Mouse (Mus musculus) neural tube, embryonic 14.5 days (tissue): ENCODE measurements around the gene Fzr1. TPM values are rescaled to one million over a fixed set of nuclear protein-coding genes. Genes with fewer than 3 reads are reported as not detected.

Experiments used
- ATAC-seq: fragments of 200-750 bp; cut with Nextera tagmentation; 2 replicates; pipeline ENCODE4 v1.8.0; 2017; ENCODE audit warnings: low read depth, mild to moderate bottlenecking, moderate TSS enrichment, moderate library complexity
- H3K27ac ChIP-seq: fragments of 300-500 bp; sonication (generic); 2 replicates; pipeline ENCODE4 v1.5.1; 2014; ENCODE audit warnings: low read depth, mild to moderate bottlenecking, control low read depth, low read length, moderate library complexity, mixed read lengths
- H3K27me3 ChIP-seq: fragments of 300-500 bp; sonication (generic); 2 replicates; pipeline ENCODE4 v1.6.1; 2014; ENCODE audit warnings: low read length; ENCODE audit not compliant: control insufficient read depth, insufficient read depth
- H3K36me3 ChIP-seq: fragments of 300-500 bp; sonication (generic); 2 replicates; pipeline ENCODE4 v1.6.1; 2014; ENCODE audit warnings: low read length, mixed read lengths; ENCODE audit not compliant: control insufficient read depth, insufficient read depth
- H3K4me1 ChIP-seq: fragments of 300-500 bp; sonication (generic); 2 replicates; pipeline ENCODE4 v1.6.1; 2014; ENCODE audit warnings: low read length; ENCODE audit not compliant: control insufficient read depth, insufficient read depth
- H3K4me2 ChIP-seq: fragments of 300-500 bp; sonication (generic); 2 replicates; pipeline ENCODE4 v1.6.1; 2014; ENCODE audit warnings: mild to moderate bottlenecking, low read depth, low read length, control low read depth
- H3K4me3 ChIP-seq: fragments of 300-500 bp; sonication (generic); 2 replicates; pipeline ENCODE4 v1.5.1; 2014; ENCODE audit warnings: low read depth, low read length, control low read depth, mixed read lengths
- H3K9ac ChIP-seq: fragments of 300-500 bp; sonication (generic); replicated peaks from 2 replicates; pipeline ENCODE4 v1.6.1; 2014; ENCODE audit warnings: low read depth, mild to moderate bottlenecking, control low read depth, low read length, mixed read lengths
- H3K9me3 ChIP-seq: fragments of 300-500 bp; sonication (generic); 2 replicates; pipeline ENCODE4 v1.6.1; 2016; ENCODE audit warnings: low read length; ENCODE audit not compliant: control insufficient read depth
- WGBS: fragments of 180-500 bp; shearing (Covaris S2); extraction: QIAGEN DNeasy Blood & Tissue Kit; methylation state at CpG from one replicate; pipeline ENCODE4 v1.1.7; 2014; 5-methylcytosine and 5-hydroxymethylcytosine counted together
- polyA plus RNA-seq: library from polyadenylated mRNA; unstranded; fragments of >200 nt; fragmentation: Nextera tagmentation; extraction: Ambion mirVana; gene quantifications from 2 replicates; pipeline ENCODE4 v1.2.1, GENCODE M21; 2014

Fzr1 gene
- polyA plus RNA-seq, 1 experiment from 2014 or later = 125 TPM

- WGBS = 7% methylated on average over 53 of the region's 54 CpGs
Measured at GRCm38 (mm10) chr10:81383802-81384604, 5.7 kb upstream of the Fzr1 start, which contains the start of the genes Dohh and Gm48551. TSS of gene Dohh (plus strand) at chr10:81384428. TSS of gene Gm48551 (plus strand) at chr10:81384466.

GRCm38 (mm10) chr10:81382039-81382438, 3.7 kb upstream of the Fzr1 start:
- 82% methylated on average over 5 of the region's 5 CpGs for WGBS
- Histone ChIP-seq H3K9ac (no peak overlapping the region), H3K27me3 (no peaks in the 10 kb centered on the region), H3K4me1 (peaks cover 15% of the 10 kb centered on the region), H3K9me3 (no peaks in the 10 kb centered on the region), H3K27ac (no peak overlapping the region), H3K4me2 (no peak overlapping the region), H3K36me3 (peaks cover 6% of the 10 kb centered on the region), H3K4me3 (no peak overlapping the region)
- no peak for ATAC-seq

More at GRCm38 (mm10) chr10:81383802-81384604, 5.7 kb upstream of the Fzr1 start, which contains the start of the genes Dohh and Gm48551:
- peak; percentile 95 for ATAC-seq
- Histone ChIP-seq H3K9me3 (no peaks in the 10 kb centered on the region), H3K4me3 (peak within 1 kb of the TSS; percentile 93), H3K4me2 (peak within 1 kb of the TSS; percentile 91), H3K27me3 (no peaks in the 10 kb centered on the region), H3K9ac (peak within 1 kb of the TSS; percentile 82), H3K36me3 (peaks cover 21% of the 10 kb centered on the region), H3K27ac (peak within 1 kb of the TSS; percentile 84), H3K4me1 (peaks cover 8% of the 10 kb centered on the region)

- Histone ChIP-seq H3K27ac (no peak overlapping the region), H3K9me3 (no peaks in the 10 kb centered on the region), H3K36me3 (no peaks in the 10 kb centered on the region), H3K4me1 (peaks cover 23% of the 10 kb centered on the region), H3K27me3 (no peaks in the 10 kb centered on the region), H3K4me2 (no peak overlapping the region), H3K9ac (no peak overlapping the region), H3K4me3 (no peak overlapping the region)
- WGBS = 92% methylated on average over 6 of the region's 6 CpGs
- ATAC-seq = no peak
Measured at GRCm38 (mm10) chr10:81379809-81380378, 1.6 kb upstream of the Fzr1 start.

- H3K9ac ChIP-seq = no peak overlapping the region; the same call in 1 of the 2 replicates
- H3K27ac ChIP-seq = peak overlapping the region; percentile 70; the same call in 1 of the 2 replicates
- ATAC-seq = peak; percentile 3
- peak overlapping the region; percentile 52 for H3K4me2 ChIP-seq
- H3K4me1 ChIP-seq = peaks cover 21% of the 10 kb centered on the region
- no peaks in the 10 kb centered on the region for H3K27me3 ChIP-seq
- H3K9me3 ChIP-seq = no peaks in the 10 kb centered on the region
- WGBS = 57% methylated on average over 3 of the region's 3 CpGs
- peaks cover under 1% of the 10 kb centered on the region; the same call in 1 of the 2 replicates for H3K36me3 ChIP-seq
- H3K4me3 ChIP-seq = peak overlapping the region; percentile 75
Measured at GRCm38 (mm10) chr10:81379183-81379553, 852 bp upstream of the Fzr1 start.

GRCm38 (mm10) chr10:81378553-81379182, 352 bp upstream of the Fzr1 start:
- Histone ChIP-seq H3K9ac (peak overlapping the region; percentile 79), H3K4me1 (peaks cover 21% of the 10 kb centered on the region), H3K36me3 (peaks cover 4% of the 10 kb centered on the region; the same call in 1 of the 2 replicates), H3K27ac (peak overlapping the region; percentile 79), H3K9me3 (no peaks in the 10 kb centered on the region), H3K27me3 (no peaks in the 10 kb centered on the region), H3K4me3 (peak overlapping the region; percentile 75), H3K4me2 (peak overlapping the region; percentile 52)
- WGBS = 1% methylated on average over 46 of the region's 46 CpGs
- peak; percentile 95 for ATAC-seq

- no peaks in the 10 kb centered on the region for H3K27me3 ChIP-seq
- peak overlapping the region; percentile 89 for H3K4me2 ChIP-seq
- H3K9ac ChIP-seq = peak overlapping the region; percentile 79; the same call in 1 of the 2 replicates
- H3K9me3 ChIP-seq = no peaks in the 10 kb centered on the region
- H3K4me1 ChIP-seq = peaks cover 21% of the 10 kb centered on the region
- no peak for ATAC-seq
- WGBS = 65% methylated on average over 2 of the region's 2 CpGs
- no peak overlapping the region for H3K27ac ChIP-seq
- H3K4me3 ChIP-seq = peak overlapping the region; percentile 75
- H3K36me3 ChIP-seq = peaks cover 4% of the 10 kb centered on the region; the same call in 1 of the 2 replicates
Measured at GRCm38 (mm10) chr10:81377362-81377664, 1.0 kb downstream of the Fzr1 start.

GRCm38 (mm10) chr10:81376561-81377361, 1.6 kb downstream of the Fzr1 start:
- H3K9me3 ChIP-seq = no peaks in the 10 kb centered on the region
- WGBS = 43% methylated on average over 6 of the region's 6 CpGs
- peak overlapping the region; percentile 89 for H3K4me2 ChIP-seq
- no peak overlapping the region; the same call in 1 of the 2 replicates for H3K9ac ChIP-seq
- H3K4me1 ChIP-seq = peaks cover 21% of the 10 kb centered on the region
- H3K36me3 ChIP-seq = peaks cover 4% of the 10 kb centered on the region; the same call in 1 of the 2 replicates
- H3K27me3 ChIP-seq = no peaks in the 10 kb centered on the region
- no peak overlapping the region for H3K27ac ChIP-seq
- no peak for ATAC-seq
- peak overlapping the region; percentile 75 for H3K4me3 ChIP-seq

- Histone ChIP-seq H3K4me2 (no peak overlapping the region), H3K9ac (no peak overlapping the region), H3K9me3 (no peaks in the 10 kb centered on the region), H3K36me3 (peaks cover 8% of the 10 kb centered on the region; the same call in 1 of the 2 replicates), H3K27ac (no peak overlapping the region), H3K4me3 (no peak overlapping the region), H3K4me1 (peaks cover 21% of the 10 kb centered on the region), H3K27me3 (no peaks in the 10 kb centered on the region)
- ATAC-seq = no peak
- 92% methylated on average over 10 of the region's 10 CpGs for WGBS
Measured at GRCm38 (mm10) chr10:81375322-81375721, 3.0 kb downstream of the Fzr1 start.
